Mouse (Mus musculus) MEL (cell line): ENCODE results near the gene Psma4. TPM values are rescaled to one million over a fixed set of nuclear protein-coding genes. Genes with fewer than 3 reads are reported as not detected.
A peak's percentile ranks its signal among the peaks of the same experiment; 100 is the strongest.

Experiments
- DNase-seq: peaks from one replicate; pipeline ENCODE4 v3.0.0; 2011; ENCODE audit warnings: low read depth, low spot score
- H3K27ac ChIP-seq: 2 replicates; pipeline ENCODE4 v1.5.1; 2012; ENCODE audit warnings: low read depth, mild to moderate bottlenecking, control low read depth, low read length, moderate library complexity; ENCODE audit not compliant: control insufficient read depth
- H3K27me3 ChIP-seq, 2 experiments: fragments of 150-350 bp in 1 of 2; sonication (generic) in 1 of 2; 2 replicates each; pipeline ENCODE4 v1.6.1; 2012; ENCODE audit warnings: low read length in 2 of 2, mild to moderate bottlenecking in 2 of 2, improper control_type of control experiment in 1 of 2, moderate library complexity in 1 of 2; ENCODE audit not compliant: insufficient read depth in 2 of 2, control insufficient read depth in 1 of 2
- H3K36me3 ChIP-seq, 2 experiments: 2 replicates each; pipeline ENCODE4 v1.6.1; 2012 to 2014; ENCODE audit warnings: low read length in 2 of 2, improper control_type of control experiment in 1 of 2, inconsistent platforms in 1 of 2, mild to moderate bottlenecking in 1 of 2; ENCODE audit not compliant: insufficient read depth in 2 of 2, control insufficient read depth in 1 of 2
- H3K4me1 ChIP-seq, 2 experiments: fragments of 150-350 bp in 1 of 2; sonication (generic) in 1 of 2; 2 replicates each; pipeline ENCODE4 v1.6.1; 2012; ENCODE audit warnings: low read length in 2 of 2, improper control_type of control experiment in 1 of 2, mild to moderate bottlenecking in 1 of 2; ENCODE audit not compliant: insufficient read depth in 2 of 2, control insufficient read depth in 1 of 2
- H3K4me3 ChIP-seq, 2 experiments: fragments of 150-350 bp in 1 of 2; sonication (generic) in 1 of 2; 2 replicates each; pipeline ENCODE4 v1.5.1; 2012; ENCODE audit warnings: low read depth in 2 of 2, low read length in 2 of 2, mild to moderate bottlenecking in 2 of 2, moderate library complexity in 2 of 2, control low read depth in 1 of 2, improper control_type of control experiment in 1 of 2; ENCODE audit not compliant: control insufficient read depth in 1 of 2, insufficient read depth in 1 of 2
- H3K79me2 ChIP-seq: 2 replicates; pipeline ENCODE4 v1.6.1; 2012; ENCODE audit warnings: mild to moderate bottlenecking, low read length, moderate library complexity; ENCODE audit not compliant: control insufficient read depth, poor library complexity, insufficient read depth
- H3K9ac ChIP-seq: 2 replicates; pipeline ENCODE4 v1.6.1; 2012; ENCODE audit warnings: low read depth, mild to moderate bottlenecking, control low read depth, low read length, moderate library complexity; ENCODE audit not compliant: control insufficient read depth, poor library complexity, severe bottlenecking
- H3K9me3 ChIP-seq: fragments of 150-350 bp; sonication (generic); replicated peaks from 2 replicates; pipeline ENCODE4 v1.6.1; 2012; ENCODE audit warnings: mild to moderate bottlenecking, low read length, improper control_type of control experiment, moderate library complexity; ENCODE audit not compliant: insufficient read depth
- BHLHE40 ChIP-seq: IDR thresholded peaks from 2 replicates; pipeline ENCODE4 v1.6.1; 2012; ENCODE audit warnings: low read depth, mild to moderate bottlenecking, inconsistent platforms, low read length, improper control_type of control experiment, borderline replicate concordance
- CHD1 ChIP-seq: IDR thresholded peaks from 2 replicates; pipeline ENCODE4 v1.6.1; 2012; ENCODE audit warnings: low read depth, mild to moderate bottlenecking, inconsistent platforms, low read length, improper control_type of control experiment
- CTCF ChIP-seq, 3 experiments: IDR thresholded peaks in 2 of 3; conservative IDR thresholded peaks in 1 of 3; 2 replicates each; pipeline ENCODE4 v1.5.1; 2011 to 2012; ENCODE audit warnings: low read length in 3 of 3, low read depth in 2 of 3, mild to moderate bottlenecking in 2 of 3, improper control_type of control experiment in 1 of 3, inconsistent platforms in 1 of 3, mixed read lengths in 1 of 3, moderate library complexity in 1 of 3; ENCODE audit not compliant: control insufficient read depth in 1 of 3, insufficient read depth in 1 of 3, poor library complexity in 1 of 3, severe bottlenecking in 1 of 3
- E2F4 ChIP-seq: IDR thresholded peaks from 2 replicates; pipeline ENCODE4 v1.6.1; 2011; ENCODE audit warnings: low read depth, low read length, improper control_type of control experiment, borderline replicate concordance
- EP300 ChIP-seq, 2 experiments: IDR thresholded peaks; 2 replicates each; pipeline ENCODE4 v1.6.1; 2011; ENCODE audit warnings: improper control_type of control experiment in 2 of 2, low read length in 2 of 2, low read depth in 1 of 2, mild to moderate bottlenecking in 1 of 2
- ETS1 ChIP-seq: IDR thresholded peaks from 2 replicates; pipeline ENCODE4 v1.6.1; 2012; ENCODE audit warnings: low read depth, mild to moderate bottlenecking, inconsistent platforms, low read length, improper control_type of control experiment, moderate library complexity
- GABPA ChIP-seq: IDR thresholded peaks from 2 replicates; pipeline ENCODE4 v1.6.1; 2012; ENCODE audit warnings: low read depth, mild to moderate bottlenecking, inconsistent platforms, low read length, improper control_type of control experiment, moderate library complexity
- GATA1 ChIP-seq: IDR thresholded peaks from 2 replicates; pipeline ENCODE4 v1.6.1; 2011; ENCODE audit warnings: low read depth, low read length, improper control_type of control experiment
- JUND ChIP-seq: IDR thresholded peaks from 2 replicates; pipeline ENCODE4 v1.6.1; 2011; ENCODE audit warnings: low read depth, mild to moderate bottlenecking, improper control_type of control experiment, low read length
- MAFK ChIP-seq: IDR thresholded peaks from 2 replicates; pipeline ENCODE4 v1.6.1; 2011; ENCODE audit warnings: low read depth, mild to moderate bottlenecking, low read length, improper control_type of control experiment, borderline replicate concordance
- MAZ ChIP-seq: IDR thresholded peaks from 2 replicates; pipeline ENCODE4 v1.6.1; 2012; ENCODE audit warnings: low read depth, mild to moderate bottlenecking, inconsistent platforms, low read length, improper control_type of control experiment
- MEF2A ChIP-seq: IDR thresholded peaks from 2 replicates; pipeline ENCODE4 v1.6.1; 2014; ENCODE audit warnings: low read depth, mild to moderate bottlenecking, inconsistent platforms, low read length, improper control_type of control experiment; ENCODE audit not compliant: poor library complexity, insufficient replicate concordance, severe bottlenecking; ENCODE audit errors: extremely low read depth
- MXI1 ChIP-seq: IDR thresholded peaks from 2 replicates; pipeline ENCODE4 v1.6.1; 2011; ENCODE audit warnings: mild to moderate bottlenecking, low read depth, low read length, improper control_type of control experiment
- MYC ChIP-seq: IDR thresholded peaks from 2 replicates; pipeline ENCODE4 v1.6.1; 2011; ENCODE audit warnings: low read depth, mild to moderate bottlenecking, low read length, improper control_type of control experiment, moderate library complexity
- POLR2A ChIP-seq, 2 experiments: IDR thresholded peaks; 2 replicates each; pipeline ENCODE4 v1.6.1; 2011 to 2012; ENCODE audit warnings: low read length in 2 of 2, mild to moderate bottlenecking in 2 of 2, control low read depth in 1 of 2, improper control_type of control experiment in 1 of 2, low read depth in 1 of 2, moderate library complexity in 1 of 2; ENCODE audit not compliant: control insufficient read depth in 1 of 2, insufficient read depth in 1 of 2, poor library complexity in 1 of 2
- POLR2AphosphoS2 ChIP-seq: IDR thresholded peaks from 2 replicates; pipeline ENCODE4 v1.6.1; 2011; ENCODE audit warnings: low read length, improper control_type of control experiment
- POLR2AphosphoS5 ChIP-seq: IDR thresholded peaks from 2 replicates; pipeline ENCODE4 v1.6.1; 2012; ENCODE audit warnings: low read depth, borderline replicate concordance, mild to moderate bottlenecking, inconsistent platforms, low read length, moderate library complexity, mixed read lengths
- RAD21 ChIP-seq: IDR thresholded peaks from 2 replicates; pipeline ENCODE4 v1.6.1; 2011; ENCODE audit warnings: mild to moderate bottlenecking, low read depth, low read length, improper control_type of control experiment
- RCOR1 ChIP-seq: IDR thresholded peaks from 2 replicates; pipeline ENCODE4 v1.6.1; 2012; ENCODE audit warnings: low read depth, mild to moderate bottlenecking, inconsistent platforms, low read length, improper control_type of control experiment
- SMC3 ChIP-seq: IDR thresholded peaks from 2 replicates; pipeline ENCODE4 v1.6.1; 2011; ENCODE audit warnings: low read depth, low read length, improper control_type of control experiment
- TAL1 ChIP-seq: IDR thresholded peaks from 2 replicates; pipeline ENCODE4 v1.6.1; 2012; ENCODE audit warnings: mild to moderate bottlenecking, inconsistent platforms, low read length, moderate library complexity, mixed read lengths
- TBP ChIP-seq: IDR thresholded peaks from 2 replicates; pipeline ENCODE4 v1.8.0; 2011; ENCODE audit warnings: low read depth, low read length, improper control_type of control experiment
- TCF12 ChIP-seq: IDR thresholded peaks from 2 replicates; pipeline ENCODE4 v1.6.1; 2014; ENCODE audit warnings: low read depth, mild to moderate bottlenecking, inconsistent platforms, low read length, improper control_type of control experiment, moderate library complexity
- USF1 ChIP-seq: IDR thresholded peaks from 2 replicates; pipeline ENCODE4 v1.6.1; 2014; ENCODE audit warnings: low read depth, mild to moderate bottlenecking, inconsistent platforms, low read length, improper control_type of control experiment, moderate library complexity
- USF2 ChIP-seq, 2 experiments: IDR thresholded peaks; 2 replicates each; pipeline ENCODE4 v1.6.1; 2011 to 2012; ENCODE audit warnings: improper control_type of control experiment in 2 of 2, low read length in 2 of 2, borderline replicate concordance in 1 of 2, inconsistent platforms in 1 of 2, low read depth in 1 of 2, mild to moderate bottlenecking in 1 of 2; ENCODE audit not compliant: insufficient read depth in 1 of 2
- ZC3H11A ChIP-seq: IDR thresholded peaks from 2 replicates; pipeline ENCODE4 v1.6.1; 2012; ENCODE audit warnings: low read depth, mild to moderate bottlenecking, inconsistent platforms, low read length, improper control_type of control experiment
- polyA plus RNA-seq, 2 experiments: library from polyadenylated mRNA; stranded (reverse) in 1 of 2; unstranded in 1 of 2; fragments of >175 nt in 1 of 2; fragments of >200 nt in 1 of 2; gene quantifications; 2 replicates each; pipeline versions ENCODE4 v1.2.1 to v1.2.4; 2012; ENCODE audit warnings: low replicate concordance in 2 of 2, low read depth in 1 of 2; ENCODE audit not compliant: insufficient read length in 2 of 2, insufficient read depth in 1 of 2, missing spikeins in 1 of 2
- total RNA-seq: library from RNA; depleted of rRNA; stranded (reverse); fragments of 300-350 nt; gene quantifications from 2 replicates; pipeline ENCODE4 v1.2.3, GENCODE M21; 2012

Gene Psma4
- total and polyA plus RNA-seq, 3 experiments = 310 to 764 (median 319) TPM

DNA sequence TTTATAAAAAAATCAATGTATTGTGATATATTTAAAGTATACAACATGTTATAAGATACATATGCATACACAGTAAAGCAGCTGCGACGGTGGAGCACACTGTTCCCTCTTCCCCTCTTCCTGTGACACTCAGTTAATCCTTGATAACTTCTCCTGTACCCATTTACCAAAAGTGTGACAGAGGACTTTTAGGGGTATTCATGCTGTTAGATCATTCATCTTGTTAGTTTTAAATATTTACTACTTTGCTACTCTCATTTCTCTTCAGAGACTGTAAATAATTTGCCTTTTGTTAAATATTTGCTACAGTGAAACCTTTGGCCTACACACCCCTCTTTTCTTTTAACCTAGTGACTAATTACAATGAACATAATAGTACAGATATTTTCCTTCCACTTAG is 18.2 kb upstream of the Psma4 start:
- no peak overlapping the region for H3K4me3 ChIP-seq
- H3K36me3 ChIP-seq = no peaks in the 10 kb centered on the region
- no peak for DNase-seq
- TF ChIP-seq MAZ = no peak
- no peak for TF ChIP-seq RAD21
- TF ChIP-seq USF2 (IDR thresholded peaks at IDR 0.05; ENCODE audit: borderline replicate concordance in 1 of 2, insufficient read depth in 1 of 2, low read depth in 1 of 2, low read length in 2 of 2) = no peak
- TF ChIP-seq RCOR1 = no peak
- TF ChIP-seq TCF12 = no peak
- no peak for TF ChIP-seq ZC3H11A
- TF ChIP-seq CHD1 = no peak
- TF ChIP-seq CTCF (IDR thresholded peaks at IDR 0.05 in 2 of 3, conservative IDR thresholded peaks at IDR 0.05 in 1 of 3; ENCODE audit: control insufficient read depth in 1 of 3, insufficient read depth in 1 of 3, low read depth in 2 of 3, low read length in 3 of 3, poor library complexity in 1 of 3, severe bottlenecking in 1 of 3) = no peak
- no peak for TF ChIP-seq TAL1
- no peak for TF ChIP-seq BHLHE40
- no peak for TF ChIP-seq MXI1
- no peak for TF ChIP-seq MYC
- no peak for TF ChIP-seq POLR2AphosphoS2
- no peaks in the 10 kb centered on the region for H3K9me3 ChIP-seq
- no peaks in the 10 kb centered on the region for H3K79me2 ChIP-seq
- H3K27ac ChIP-seq = no peak overlapping the region
- H3K9ac ChIP-seq = no peak overlapping the region
- H3K4me1 ChIP-seq = no peaks in the 10 kb centered on the region
- peaks cover 0 to 8% of the 10 kb centered on the region in 2 experiments for H3K27me3 ChIP-seq

DNA sequence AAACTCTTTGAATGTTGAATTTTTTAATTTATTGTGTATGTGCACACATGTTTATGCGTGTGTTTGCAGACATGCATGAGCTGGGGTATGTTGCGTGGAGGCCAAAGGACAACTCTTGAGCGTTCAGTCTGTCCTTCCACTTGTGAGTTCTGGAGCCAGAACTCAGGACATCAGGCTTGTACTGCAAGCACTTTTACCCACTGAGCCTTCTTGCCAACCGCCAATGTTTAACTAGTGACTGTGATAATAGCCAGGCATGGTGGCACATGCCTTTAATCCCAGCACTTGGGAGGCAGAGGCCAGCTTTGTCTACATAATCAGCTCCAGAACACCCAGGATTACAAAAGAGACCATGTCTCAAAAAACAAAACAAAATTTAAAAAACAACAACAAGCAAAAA is 8.5 kb upstream of the Psma4 start:
- H3K36me3 ChIP-seq = no peaks in the 10 kb centered on the region
- DNase-seq = no peak

GRCm38 (mm10) chr9:54944467-54944866 is 6.1 kb upstream of the Psma4 start:
- H3K4me3 ChIP-seq = no peak overlapping the region
- no peaks in the 10 kb centered on the region for H3K79me2 ChIP-seq
- DNase-seq = no peak
- peaks cover 2 to 10% of the 10 kb centered on the region in 2 experiments; a peak in 3 of 4 replicates for H3K27me3 ChIP-seq
- peaks cover 0 to under 1% of the 10 kb centered on the region in 2 experiments; a peak in 2 of 4 replicates for H3K36me3 ChIP-seq
- TF ChIP-seq TAL1 = no peak
- no peak for TF ChIP-seq MAFK
- TF ChIP-seq POLR2AphosphoS2 = no peak
- TF ChIP-seq JUND = no peak
- TF ChIP-seq GATA1 = no peak
- no peak for TF ChIP-seq ETS1
- no peak for TF ChIP-seq USF1
- no peak for TF ChIP-seq MEF2A
- TF ChIP-seq EP300 (IDR thresholded peaks at IDR 0.05; ENCODE audit: low read depth in 1 of 2, low read length in 2 of 2) = no peak
- peak in 1 of 3 experiments; percentile 15; a peak in 1 of 6 replicates for TF ChIP-seq CTCF (IDR thresholded peaks at IDR 0.05 in 2 of 3, conservative IDR thresholded peaks at IDR 0.05 in 1 of 3; ENCODE audit: control insufficient read depth in 1 of 3, insufficient read depth in 1 of 3, low read depth in 2 of 3, low read length in 3 of 3, poor library complexity in 1 of 3, severe bottlenecking in 1 of 3)
- TF ChIP-seq TBP = no peak
- TF ChIP-seq RAD21 = no peak
- TF ChIP-seq POLR2AphosphoS5 = no peak
- no peak for TF ChIP-seq E2F4
- TF ChIP-seq SMC3 = 0 out of 2 replicates have a peak, but pooled peaks have one; percentile 16
- no peak for TF ChIP-seq MYC
- TF ChIP-seq POLR2A (IDR thresholded peaks at IDR 0.05; ENCODE audit: control insufficient read depth in 1 of 2, insufficient read depth in 1 of 2, low read depth in 1 of 2, low read length in 2 of 2, poor library complexity in 1 of 2) = no peak
- no peak overlapping the region for H3K9ac ChIP-seq
- peaks cover 0 to 1% of the 10 kb centered on the region in 2 experiments; a peak in 1 of 4 replicates for H3K4me1 ChIP-seq
- H3K27ac ChIP-seq = no peak overlapping the region
- H3K9me3 ChIP-seq = no peaks in the 10 kb centered on the region

More for the DNA sequence above, 8.5 kb upstream of the Psma4 start:
- no peaks in the 10 kb centered on the region for H3K4me1 ChIP-seq
- no peak overlapping the region for H3K4me3 ChIP-seq
- no peaks in the 10 kb centered on the region for H3K79me2 ChIP-seq
- peaks cover 2 to 4% of the 10 kb centered on the region in 2 experiments; a peak in 3 of 4 replicates for H3K27me3 ChIP-seq
- TF ChIP-seq TBP (no peak), GABPA (no peak)
- no peak overlapping the region for H3K9ac ChIP-seq
- H3K27ac ChIP-seq = no peak overlapping the region
- no peaks in the 10 kb centered on the region for H3K9me3 ChIP-seq
